Mouse (Mus musculus) intestine, embryonic 16.5 days (tissue): ENCODE measurements around the gene Rbp2. TPM values are rescaled to one million over a fixed set of nuclear protein-coding genes. Genes with fewer than 3 reads are reported as not detected.
A peak's percentile ranks its signal among the peaks of the same experiment; 100 is the strongest.

Experiments
- ATAC-seq: fragments of 200-750 bp; cut with Nextera tagmentation; 2 replicates; pipeline ENCODE4 v1.8.0; 2017; ENCODE audit warnings: moderate TSS enrichment, moderate library complexity
- H3K27ac ChIP-seq: fragments of 300-500 bp; sonication (generic); 2 replicates; pipeline ENCODE4 v1.5.1; 2014; ENCODE audit warnings: mild to moderate bottlenecking, low read length
- H3K27me3 ChIP-seq: fragments of 300-500 bp; sonication (generic); replicated peaks from 2 replicates; pipeline ENCODE4 v1.6.1; 2014; ENCODE audit warnings: low read length, control low read depth, mixed read lengths; ENCODE audit not compliant: control insufficient read depth, insufficient read depth
- H3K36me3 ChIP-seq: fragments of 300-500 bp; sonication (generic); 2 replicates; pipeline ENCODE4 v1.6.1; 2014; ENCODE audit warnings: low read length, control low read depth; ENCODE audit not compliant: control insufficient read depth, insufficient read depth
- H3K4me1 ChIP-seq: fragments of 300-500 bp; sonication (generic); 2 replicates; pipeline ENCODE4 v1.6.1; 2014; ENCODE audit warnings: low read length, control low read depth, mixed read lengths; ENCODE audit not compliant: control insufficient read depth, insufficient read depth
- H3K4me2 ChIP-seq: fragments of 300-500 bp; sonication (generic); 2 replicates; pipeline ENCODE4 v1.6.1; 2014; ENCODE audit warnings: low read depth, low read length, control low read depth
- H3K4me3 ChIP-seq: fragments of 300-500 bp; sonication (generic); 2 replicates; pipeline ENCODE4 v1.5.1; 2014; ENCODE audit warnings: mild to moderate bottlenecking, low read length
- H3K9ac ChIP-seq: fragments of 300-500 bp; sonication (generic); 2 replicates; pipeline ENCODE4 v1.6.1; 2014; ENCODE audit warnings: low read depth, low read length
- H3K9me3 ChIP-seq: fragments of 300-500 bp; sonication (generic); 2 replicates; pipeline ENCODE4 v1.6.1; 2016; ENCODE audit warnings: low read length, control low read depth; ENCODE audit not compliant: control insufficient read depth
- WGBS: fragments of 180-500 bp; shearing (Covaris S2); extraction: QIAGEN DNeasy Blood & Tissue Kit; methylation state at CpG from one replicate; pipeline ENCODE4 v1.1.7; 2014; 5-methylcytosine and 5-hydroxymethylcytosine counted together
- polyA plus RNA-seq: library from polyadenylated mRNA; unstranded; fragments of >200 nt; fragmentation: Nextera tagmentation; extraction: Ambion mirVana; gene quantifications from 2 replicates; pipeline ENCODE4 v1.2.1, GENCODE M21; 2015

Gene Rbp2
- polyA plus RNA-seq, 1 experiment from 2014 or later = 749 TPM

DNA sequence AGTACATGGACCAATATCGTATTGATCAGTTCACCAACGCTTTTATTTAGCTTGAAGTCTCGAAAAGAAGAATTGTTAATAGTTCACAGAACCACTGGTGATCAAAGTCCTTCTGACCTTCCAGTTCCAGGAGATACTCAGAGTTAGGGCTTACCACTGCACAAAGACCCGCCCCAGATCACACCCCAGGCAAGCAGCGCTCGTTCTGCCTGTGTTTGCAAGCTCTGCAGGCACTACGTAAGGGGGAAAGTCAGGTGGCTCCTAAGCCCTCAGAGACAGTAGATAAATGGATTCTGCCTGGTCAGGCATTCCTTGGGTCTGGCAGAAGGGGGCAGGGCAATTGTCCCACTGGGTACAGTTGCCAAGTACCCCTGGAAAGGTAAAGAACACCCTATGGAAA lies 895 bp upstream of the Rbp2 start:
- Histone ChIP-seq H3K4me1 (peaks cover 6% of the 10 kb centered on the region; the same call in 1 of the 2 replicates), H3K36me3 (no peaks in the 10 kb centered on the region), H3K4me3 (no peak overlapping the region), H3K9me3 (no peaks in the 10 kb centered on the region), H3K27ac (peak overlapping the region; percentile 23), H3K27me3 (no peaks in the 10 kb centered on the region), H3K9ac (no peak overlapping the region), H3K4me2 (no peak overlapping the region)
- 60% methylated on average over 7 of the region's 7 CpGs for WGBS
- ATAC-seq = peak; percentile 71

DNA sequence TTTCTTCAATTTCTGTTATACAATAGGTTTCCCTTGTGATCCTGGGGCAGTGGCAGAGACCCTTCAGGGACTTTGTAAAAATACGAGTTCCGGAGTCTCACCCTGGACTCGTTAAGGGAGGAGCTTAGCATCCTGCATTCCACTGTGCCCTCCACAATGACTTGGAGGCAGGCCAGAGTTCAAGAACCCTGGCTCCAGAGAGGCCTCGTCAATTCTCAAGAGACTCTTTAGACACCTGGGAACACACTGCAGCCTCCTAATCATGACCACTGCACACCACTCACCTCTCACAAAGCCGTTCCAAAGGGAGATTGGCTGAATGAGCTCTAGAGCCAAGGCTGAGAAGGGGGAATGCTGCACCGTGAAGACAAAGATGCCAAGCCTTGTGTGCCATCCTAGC lies 1.4 kb downstream of the Rbp2 start:
- Histone ChIP-seq H3K9ac (no peak overlapping the region), H3K4me3 (no peak overlapping the region), H3K36me3 (no peaks in the 10 kb centered on the region), H3K4me2 (no peak overlapping the region), H3K9me3 (no peaks in the 10 kb centered on the region), H3K27ac (no peak overlapping the region), H3K27me3 (no peaks in the 10 kb centered on the region), H3K4me1 (peaks cover 10% of the 10 kb centered on the region; the same call in 1 of the 2 replicates)
- no peak for ATAC-seq
- 68% methylated on average over 6 of the region's 6 CpGs for WGBS

DNA sequence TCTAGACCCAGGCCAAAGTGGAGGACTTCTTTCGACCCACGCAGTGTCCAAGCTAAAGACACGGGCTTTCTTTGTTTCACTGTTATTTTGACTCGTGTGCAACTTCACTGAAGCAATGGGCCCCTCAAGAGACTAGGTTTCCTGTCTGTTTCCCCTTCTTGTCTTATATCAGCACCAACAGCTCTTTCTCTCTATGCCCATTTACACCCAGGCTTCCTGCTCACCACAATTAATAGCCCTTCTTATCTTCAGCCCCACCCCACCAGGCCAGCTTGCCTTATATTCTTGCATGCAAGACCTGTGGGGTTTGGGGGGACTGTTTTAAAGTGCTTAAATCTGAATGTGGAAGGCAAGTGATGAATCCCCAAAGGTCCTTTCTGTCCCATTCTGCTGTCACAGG lies 3.6 kb downstream of the Rbp2 start:
- peak; percentile 35 for ATAC-seq
- Histone ChIP-seq H3K4me2 (no peak overlapping the region), H3K9ac (no peak overlapping the region), H3K27me3 (no peaks in the 10 kb centered on the region), H3K4me3 (no peak overlapping the region), H3K27ac (peak overlapping the region; percentile 83), H3K9me3 (no peaks in the 10 kb centered on the region), H3K36me3 (no peaks in the 10 kb centered on the region), H3K4me1 (peaks cover 13% of the 10 kb centered on the region)
- 65% methylated on average over 4 of the region's 4 CpGs for WGBS

DNA sequence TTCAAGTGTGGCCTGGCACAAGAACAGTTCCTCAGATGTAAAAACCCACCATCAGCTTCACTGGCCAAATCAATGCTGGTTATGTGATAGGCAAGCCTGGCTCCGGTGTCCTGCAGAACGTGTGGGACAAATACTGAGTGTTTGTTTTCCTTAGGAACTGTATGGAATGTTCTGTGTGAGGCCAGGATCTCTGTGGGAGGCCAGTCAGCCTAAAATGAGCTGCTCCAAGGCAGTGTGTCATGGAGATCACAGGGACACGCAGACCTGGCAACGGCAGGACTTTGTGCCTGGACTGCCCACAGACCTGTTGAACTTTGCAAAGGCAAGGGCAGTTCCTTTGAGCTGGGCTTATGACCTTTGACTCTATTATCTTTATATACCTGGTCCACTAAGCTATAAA lies 4.2 kb downstream of the Rbp2 start:
- H3K9me3 ChIP-seq = no peaks in the 10 kb centered on the region
- 28% methylated on average over 4 of the region's 4 CpGs for WGBS
- H3K36me3 ChIP-seq = no peaks in the 10 kb centered on the region
- ATAC-seq = peak; percentile 69
- peak overlapping the region; percentile 45; the same call in 1 of the 2 replicates for H3K9ac ChIP-seq
- H3K4me1 ChIP-seq = peaks cover 13% of the 10 kb centered on the region
- H3K4me2 ChIP-seq = peak overlapping the region; percentile 18; the same call in 1 of the 2 replicates
- H3K27me3 ChIP-seq = no peaks in the 10 kb centered on the region
- peak overlapping the region; percentile 83 for H3K27ac ChIP-seq
- H3K4me3 ChIP-seq = no peak overlapping the region

DNA sequence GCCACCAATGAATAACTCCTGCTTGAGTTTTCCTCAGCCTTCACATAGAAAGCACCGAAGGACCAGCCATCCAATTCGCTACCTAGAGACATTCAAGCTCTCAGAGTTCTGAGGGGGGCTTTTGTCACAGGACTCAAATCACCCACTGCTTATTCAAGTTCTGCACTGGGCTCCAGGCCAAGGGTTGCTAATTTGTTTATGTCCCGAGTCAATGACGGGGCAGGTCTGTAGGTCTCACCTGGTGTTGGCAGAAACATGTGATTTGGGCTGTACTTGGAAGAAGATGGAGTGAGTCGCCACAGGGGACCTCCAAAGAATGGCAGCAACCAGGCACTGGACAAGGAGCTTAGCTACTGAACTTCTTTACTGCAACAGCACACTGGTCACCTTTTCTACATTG lies 5.2 kb downstream of the Rbp2 start:
- WGBS = 71% methylated on average over 5 of the region's 5 CpGs
- no peak overlapping the region; the same call in 1 of the 2 replicates for H3K4me2 ChIP-seq
- H3K27ac ChIP-seq = peak overlapping the region; percentile 74
- H3K9ac ChIP-seq = peak overlapping the region; percentile 45; the same call in 1 of the 2 replicates
- H3K4me1 ChIP-seq = peaks cover 11% of the 10 kb centered on the region
- ATAC-seq = no peak
- H3K4me3 ChIP-seq = peak overlapping the region; percentile 25
- H3K36me3 ChIP-seq = no peaks in the 10 kb centered on the region
- no peaks in the 10 kb centered on the region for H3K27me3 ChIP-seq
- no peaks in the 10 kb centered on the region for H3K9me3 ChIP-seq

DNA sequence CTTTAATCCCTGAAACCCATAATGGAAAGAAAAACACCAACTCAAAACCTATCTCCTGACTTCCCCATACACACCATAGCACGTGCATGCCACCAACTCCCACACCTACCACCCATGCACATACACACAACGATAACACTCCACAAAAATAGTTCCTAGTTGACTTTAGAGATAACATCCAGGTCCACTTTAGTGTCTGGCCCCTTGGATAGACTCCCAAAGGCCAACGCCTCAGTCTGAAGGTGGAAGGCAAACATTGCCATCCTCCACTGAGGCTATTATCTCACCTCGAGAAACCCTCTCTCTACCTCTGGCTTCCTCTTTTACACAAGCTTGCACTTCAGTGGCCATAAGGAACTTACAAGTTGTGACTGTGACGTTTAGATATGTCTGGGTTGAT lies 6.3 kb downstream of the Rbp2 start:
- Histone ChIP-seq H3K36me3 (no peaks in the 10 kb centered on the region), H3K4me2 (peak overlapping the region; percentile 1; the same call in 1 of the 2 replicates), H3K27ac (peak overlapping the region; percentile 74), H3K9ac (peak overlapping the region; percentile 50), H3K27me3 (no peaks in the 10 kb centered on the region), H3K4me1 (peaks cover 20% of the 10 kb centered on the region), H3K4me3 (peak overlapping the region; percentile 25), H3K9me3 (no peaks in the 10 kb centered on the region)
- ATAC-seq = peak; percentile 24
- WGBS = 62% methylated on average over 5 of the region's 5 CpGs

DNA sequence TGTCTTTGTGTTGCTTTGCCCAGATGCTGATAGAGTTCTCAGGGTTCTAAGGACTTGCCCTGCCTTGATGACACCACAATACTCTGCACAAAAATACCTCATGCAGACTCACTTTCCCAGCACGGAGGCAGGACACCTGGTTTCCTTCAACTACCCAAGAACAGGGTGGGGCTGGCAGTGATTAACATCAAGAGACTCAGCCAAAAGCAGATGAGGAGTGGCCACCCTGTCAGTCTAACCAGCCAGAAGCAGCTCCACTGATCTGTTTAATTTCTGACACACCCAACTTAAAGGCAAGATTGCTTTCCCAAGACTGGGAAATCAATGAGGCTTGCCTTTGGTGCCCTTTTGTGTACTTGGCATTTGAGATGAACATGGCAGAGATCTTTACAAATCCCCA lies 6.9 kb downstream of the Rbp2 start:
- Histone ChIP-seq H3K27ac (peak overlapping the region; percentile 74), H3K4me3 (peak overlapping the region; percentile 25), H3K27me3 (no peaks in the 10 kb centered on the region), H3K4me2 (peak overlapping the region; percentile 1; the same call in 1 of the 2 replicates), H3K4me1 (peaks cover 26% of the 10 kb centered on the region), H3K9ac (peak overlapping the region; percentile 50), H3K9me3 (no peaks in the 10 kb centered on the region), H3K36me3 (no peaks in the 10 kb centered on the region)
- 29% methylated on average over 1 of the region's 1 CpGs for WGBS
- peak; percentile 27; the same call in 1 of the 2 replicates for ATAC-seq

DNA sequence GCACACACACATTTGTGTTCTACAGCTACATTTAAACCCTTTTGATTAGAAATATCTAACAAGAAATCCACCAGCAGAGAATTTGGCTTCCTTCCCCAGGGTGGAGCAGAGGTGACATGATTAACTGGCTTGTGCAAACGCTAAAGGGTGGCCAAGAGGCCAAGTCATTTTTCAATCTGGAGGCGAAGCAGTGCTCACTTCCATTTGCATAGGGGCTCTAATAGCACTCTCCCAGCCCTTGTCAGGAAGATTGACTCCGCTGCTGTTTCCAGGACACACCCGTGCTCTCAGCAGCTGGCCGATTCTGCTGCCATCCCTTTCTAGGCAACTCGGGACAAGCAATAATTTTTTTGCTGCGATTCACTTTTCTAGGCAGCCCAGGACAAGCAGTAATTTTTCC lies 11.2 kb downstream of the Rbp2 start:
- peaks cover 29% of the 10 kb centered on the region for H3K4me1 ChIP-seq
- peak overlapping the region; percentile 1 for H3K4me2 ChIP-seq
- no peaks in the 10 kb centered on the region for H3K27me3 ChIP-seq
- 6% methylated on average over 7 of the region's 7 CpGs for WGBS
- H3K4me3 ChIP-seq = no peak overlapping the region
- H3K9me3 ChIP-seq = no peaks in the 10 kb centered on the region
- H3K27ac ChIP-seq = peak overlapping the region; percentile 18
- peak overlapping the region; percentile 44; the same call in 1 of the 2 replicates for H3K9ac ChIP-seq
- ATAC-seq = peak; percentile 22; the same call in 1 of the 2 replicates
- no peaks in the 10 kb centered on the region for H3K36me3 ChIP-seq

DNA sequence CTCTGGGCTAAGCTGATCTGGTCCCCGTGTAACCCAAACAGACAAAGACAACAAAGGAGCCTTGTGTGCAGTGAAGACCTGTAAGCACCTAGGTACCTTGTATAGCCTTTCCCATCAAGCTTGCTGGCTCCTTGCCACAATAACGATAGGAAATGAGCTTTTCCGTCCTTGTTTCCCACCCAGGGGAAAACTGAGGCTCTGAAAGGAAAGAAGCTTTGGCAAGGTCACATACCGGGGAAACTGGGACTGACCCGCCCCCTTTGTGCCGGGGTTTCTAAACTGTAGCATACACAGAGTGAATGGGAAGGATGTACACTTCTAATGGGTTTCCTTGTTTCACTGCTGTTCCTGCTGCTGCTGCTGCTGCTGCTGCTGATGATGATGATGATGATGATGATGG lies 12.1 kb downstream of the Rbp2 start:
- Histone ChIP-seq H3K4me2 (peak overlapping the region; percentile 1), H3K4me3 (no peak overlapping the region), H3K9me3 (no peaks in the 10 kb centered on the region), H3K27ac (peak overlapping the region; percentile 18), H3K4me1 (peaks cover 26% of the 10 kb centered on the region), H3K27me3 (no peaks in the 10 kb centered on the region), H3K9ac (0 out of 2 replicates have a peak overlapping the region, but pooled peaks have one; percentile 3), H3K36me3 (no peaks in the 10 kb centered on the region)
- ATAC-seq = no peak
- 31% methylated on average over 6 of the region's 6 CpGs for WGBS
